Mouse (Mus musculus) kidney, postnatal 10 days (tissue): ENCODE measurements around the gene Crx.

ENCODE experiments used
- DNase-seq: peaks from one replicate; pipeline ENCODE4 v3.0.0; 2021; ENCODE audit warnings: mixed read lengths

Crx gene

GRCm38 (mm10) chr7:15859657-15860056 lies 20.1 kb downstream of the Crx start:
- DNase-seq: peak; percentile 5

- DNase-seq: no peak
Observed at GRCm38 (mm10) chr7:15839578-15839977, 40.2 kb downstream of the Crx start, which contains the start of gene Obox6. Gene Obox6 (minus strand): TSS chr7:15839678.
